Mouse (Mus musculus) megakaryocyte-erythroid progenitor cell, adult 5-6 weeks (primary cell): ENCODE data around the gene Sowahc. TPM values are rescaled to one million over a fixed set of nuclear protein-coding genes. Genes with fewer than 3 reads are reported as not detected.

Source experiments
- ATAC-seq: replicated peaks from 2 replicates; pipeline ENCODE4 v1.8.0; 2016; ENCODE audit warnings: mild to moderate bottlenecking, inconsistent platforms; ENCODE audit not compliant: severe bottlenecking, poor library complexity, low FRiP score, low TSS enrichment
- total RNA-seq, 2 experiments: library from RNA; stranded (forward) in 1 of 2; stranded (reverse) in 1 of 2; fragments of 200-1000, 215-1000 nt in 1 of 2; fragments of >200 nt in 1 of 2; fragmentation: Nextera tagmentation in 1 of 2; gene quantifications; 2 replicates each; pipeline ENCODE4 v1.2.3; 2014 to 2017

Gene Sowahc
- total RNA-seq (2014; fragmentation: Nextera tagmentation) (0.62 TPM in 1 of 2 replicates, not detected in the other), total RNA-seq (2017) (0.15 and 2.1 TPM in 2 replicates)

DNA sequence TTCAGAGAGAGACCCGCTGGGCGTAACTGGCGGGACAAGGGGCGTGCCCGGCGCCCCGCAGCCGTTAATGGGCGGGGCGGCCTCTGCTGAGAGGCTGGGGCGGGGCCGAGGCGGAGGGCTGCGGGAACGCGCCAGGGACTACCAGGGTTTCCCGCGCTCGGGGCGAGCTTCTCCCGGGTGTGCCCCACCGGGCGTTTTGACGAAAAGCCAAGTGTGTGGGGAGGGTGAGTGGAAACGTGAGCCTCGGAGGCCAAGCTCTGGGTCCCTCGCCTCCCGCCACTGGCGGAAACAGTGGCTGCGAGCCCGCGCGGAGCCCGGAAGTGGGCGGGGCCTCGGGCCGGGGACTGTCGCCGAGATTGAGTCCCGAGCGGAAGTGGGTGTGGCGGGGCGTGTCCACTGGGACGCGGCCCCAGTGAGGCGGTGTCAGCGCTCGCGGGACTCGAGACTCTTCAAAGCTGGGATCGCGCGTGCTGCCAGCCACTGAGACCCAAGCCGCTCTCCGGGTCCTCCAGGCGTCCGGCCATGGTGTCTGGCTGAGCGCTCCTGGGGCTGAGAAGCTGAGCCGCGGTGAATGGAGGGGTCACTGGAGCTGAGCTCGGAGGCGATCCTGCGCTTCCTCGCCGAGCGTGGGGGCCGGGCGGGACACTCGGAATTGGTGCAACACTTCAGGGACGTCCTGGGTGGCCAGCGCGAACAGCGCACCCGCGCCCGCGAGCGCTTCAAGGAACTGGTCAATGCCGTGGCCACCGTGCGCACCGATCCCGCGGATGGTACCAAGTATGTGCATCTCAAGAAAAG, at the start of gene Sowahc, which contains the start of gene Sept10:
Gene Sowahc, plus strand, starts transcription at position 481 of the 798 bp plus-strand sequence.
Gene Sept10, minus strand, starts transcription at position 375 of the 798 bp plus-strand sequence.
- ATAC-seq, result peak; percentile 95

DNA sequence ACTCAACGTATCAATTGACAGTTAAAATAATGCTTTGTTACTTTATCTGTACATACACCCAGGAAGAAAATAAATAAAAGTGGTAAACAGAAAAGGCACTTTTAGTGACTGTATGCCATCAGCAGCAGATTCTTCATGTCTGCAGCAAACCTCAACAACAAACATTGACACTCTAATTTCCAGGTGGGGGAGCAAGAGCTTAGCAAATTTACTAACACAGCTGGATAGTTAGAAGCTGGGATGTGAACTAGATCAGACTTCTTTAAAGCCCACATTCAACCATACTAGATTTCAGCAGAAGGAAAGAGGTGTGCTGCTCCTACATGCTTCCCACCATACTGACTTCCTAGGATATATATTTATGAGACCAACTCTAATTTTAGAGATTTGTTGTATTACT, 49.2 kb upstream of the Sowahc start:
- no peak for ATAC-seq

DNA sequence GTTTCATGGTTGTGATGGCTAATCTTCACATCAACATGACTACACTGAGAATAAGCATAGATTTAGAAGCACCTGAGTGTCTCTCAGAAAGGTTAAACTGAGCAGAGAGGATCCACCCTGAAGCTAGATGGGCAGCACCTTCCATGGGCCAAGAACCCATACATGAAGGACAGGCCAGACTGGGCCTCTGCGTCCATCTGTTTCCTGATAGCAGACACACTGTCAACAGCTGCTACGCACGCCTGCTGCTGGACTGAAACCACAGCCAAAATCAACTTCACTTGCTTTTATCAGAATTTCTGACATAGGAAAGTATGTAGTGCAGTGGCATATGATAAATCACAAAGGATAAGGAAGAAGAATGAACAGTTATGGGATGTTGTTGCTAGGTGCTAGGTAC, 42.1 kb upstream of the Sowahc start:
- no peak for ATAC-seq

DNA sequence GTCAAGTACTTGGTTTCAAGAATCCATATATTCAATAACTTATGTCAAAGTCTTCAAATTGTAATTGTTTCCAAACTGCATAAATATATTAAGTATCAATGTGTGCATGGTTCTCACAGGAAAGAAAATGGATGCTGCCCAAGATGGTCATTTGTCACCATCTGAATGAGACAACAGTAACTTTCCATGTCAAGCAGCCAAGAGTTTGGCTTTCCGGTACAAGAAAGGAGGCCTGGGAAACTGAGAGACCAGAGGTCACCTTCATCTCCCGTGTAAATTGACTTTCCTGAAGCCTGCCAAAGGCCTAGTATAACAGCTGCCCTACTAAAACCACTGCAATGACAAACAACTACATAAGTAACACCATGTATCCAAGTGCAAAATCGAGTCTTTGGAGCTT, 39.4 kb upstream of the Sowahc start:
- ATAC-seq, result no peak

DNA sequence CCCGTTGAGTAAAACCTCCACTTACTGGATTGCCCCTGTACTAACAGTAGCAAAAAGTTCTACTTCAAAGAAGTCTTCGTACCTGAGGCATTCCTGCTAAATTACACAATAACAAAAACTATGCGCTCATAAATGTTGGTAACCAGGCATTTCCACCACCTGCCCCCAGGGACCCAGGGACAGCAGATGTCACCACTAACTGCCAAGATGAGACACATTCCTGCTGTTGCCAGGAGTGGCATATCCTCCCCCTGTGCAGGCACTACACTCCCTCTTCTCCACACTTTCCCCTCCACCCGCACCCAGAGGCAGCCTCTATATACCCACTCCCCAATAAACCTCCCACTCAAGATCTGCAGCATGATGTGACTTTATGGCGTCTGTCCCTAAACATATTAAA, 26.9 kb upstream of the Sowahc start:
- ATAC-seq, result no peak

DNA sequence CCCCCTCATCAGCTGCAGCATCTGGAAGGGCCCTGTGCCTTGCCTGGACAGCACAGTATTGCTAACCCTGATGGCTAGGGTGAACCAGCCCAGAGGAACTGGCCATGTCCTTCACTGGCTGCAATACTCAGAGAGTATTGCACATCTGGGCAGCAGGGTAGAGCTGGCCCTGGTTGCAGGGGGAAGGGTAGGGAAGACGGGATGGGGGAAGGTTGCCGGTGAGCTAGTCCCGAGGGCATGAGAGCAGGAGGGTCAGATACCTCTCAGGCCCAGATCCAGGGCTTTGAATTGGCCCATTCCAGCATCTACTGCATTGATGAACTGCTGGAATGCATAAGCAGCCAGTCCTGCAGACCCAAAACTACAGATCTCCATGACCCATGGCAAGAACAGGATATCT, 25.0 kb upstream of the Sowahc start:
- ATAC-seq, result no peak

DNA sequence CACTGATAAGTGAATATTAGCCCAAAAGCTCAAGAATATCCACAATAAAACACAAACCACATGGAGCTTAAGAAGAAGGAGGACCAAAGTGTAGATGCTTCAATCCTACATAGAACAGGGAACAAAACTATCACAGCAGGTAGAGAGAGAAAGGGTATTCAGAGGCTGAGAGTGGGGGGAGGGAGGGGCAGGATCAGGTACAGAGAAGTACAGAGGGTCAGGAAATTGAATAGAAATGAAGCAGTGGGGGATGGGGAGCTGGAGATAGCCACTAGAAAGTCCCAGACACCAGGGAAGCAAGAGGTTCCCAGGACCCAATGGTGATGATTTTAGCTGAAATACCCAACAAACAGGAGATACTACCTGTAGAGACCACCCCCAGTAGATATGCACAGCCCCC, 21.7 kb upstream of the Sowahc start:
- no peak for ATAC-seq

DNA sequence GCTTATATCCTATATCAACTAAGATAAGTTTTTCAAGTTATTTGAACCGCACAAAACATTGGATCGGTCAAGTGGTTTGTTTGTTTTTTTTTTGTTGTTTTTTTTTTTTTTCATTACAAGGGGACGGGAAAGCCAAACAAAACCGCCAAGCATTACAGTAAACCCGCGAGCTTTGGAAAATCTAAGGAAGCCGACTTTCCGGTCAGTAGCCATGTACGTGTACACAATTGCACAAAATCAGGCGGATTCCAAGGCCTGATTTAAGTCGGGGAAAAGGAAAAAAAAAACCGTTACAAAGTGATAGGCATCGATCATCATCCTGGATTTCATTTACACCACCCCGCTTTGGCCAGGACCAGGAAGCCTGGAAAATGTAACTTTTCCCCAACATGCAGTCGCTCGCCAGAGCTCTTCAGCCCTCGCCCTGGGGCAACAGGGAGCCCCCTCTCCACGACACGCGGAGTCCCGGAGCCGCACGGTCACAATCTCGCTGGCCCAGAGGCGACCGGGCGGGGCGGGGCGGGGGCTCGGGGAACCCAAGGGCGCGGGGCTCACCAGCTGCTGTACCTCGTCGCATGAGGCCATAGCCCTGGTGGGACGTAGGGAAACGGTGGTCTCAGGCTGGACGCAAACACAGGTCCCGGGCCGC, 805 bp upstream of the Sowahc start:
- no peak for ATAC-seq

DNA sequence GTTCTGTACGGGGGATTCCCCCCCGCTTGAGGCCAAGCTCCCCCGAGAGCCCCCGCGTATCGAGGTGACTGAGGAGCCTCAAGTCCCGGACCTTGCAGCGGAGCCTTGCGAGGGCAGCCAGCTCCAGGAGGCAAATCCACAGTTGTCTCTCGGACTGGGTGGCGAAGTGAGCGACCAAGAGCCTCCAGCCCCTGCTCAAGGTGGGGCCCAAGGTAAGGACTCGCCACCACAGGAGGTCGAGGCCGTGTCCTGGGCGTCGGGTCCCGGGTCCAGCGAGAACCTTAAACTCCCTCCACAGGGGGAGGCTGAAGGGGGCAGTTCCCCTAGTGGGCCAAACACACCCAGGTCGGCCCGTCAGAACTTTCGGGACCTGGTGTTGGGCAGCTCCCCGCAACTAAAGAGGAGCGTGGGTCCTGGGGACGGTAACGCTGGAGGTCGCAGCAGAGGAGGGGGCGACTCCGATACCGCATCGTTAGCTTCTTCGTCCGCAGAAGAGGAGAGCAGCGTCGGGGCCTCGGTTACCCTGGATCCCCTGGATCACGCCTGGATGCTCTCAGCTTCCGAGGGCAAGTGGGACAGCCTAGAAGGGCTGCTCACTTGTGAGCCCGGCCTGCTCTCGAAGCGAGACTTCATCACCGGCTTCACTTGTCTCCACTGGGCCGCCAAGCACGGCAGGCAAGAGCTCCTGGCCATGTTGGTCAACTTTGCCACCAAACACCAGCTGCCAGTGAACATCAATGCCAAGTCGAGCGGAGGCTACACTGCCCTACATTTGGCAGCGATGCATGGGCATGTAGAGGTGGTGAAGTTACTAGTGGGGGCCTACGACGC, 733 bp downstream of the Sowahc start:
- ATAC-seq, result 0 out of 2 replicates have a peak, but pooled peaks have one; percentile 12

DNA sequence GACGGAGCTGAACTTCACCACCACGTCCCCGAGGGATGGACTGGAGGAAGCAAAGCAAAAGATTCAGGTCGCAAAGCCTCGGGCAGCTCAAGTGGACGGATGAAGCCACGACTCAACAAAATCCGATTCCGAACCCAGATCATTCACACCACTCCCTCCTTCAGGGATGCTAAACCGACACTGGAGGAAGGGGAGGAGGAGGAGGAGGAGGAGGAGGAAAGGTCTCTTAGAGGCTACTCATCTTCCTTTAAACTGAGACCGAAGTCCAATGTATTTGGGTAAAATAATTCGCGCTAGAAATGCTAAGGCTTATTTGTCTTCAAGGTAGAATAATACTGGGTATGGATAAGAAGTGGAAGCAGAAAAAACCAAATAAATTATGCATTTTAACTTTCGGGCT, 1.5 kb downstream of the Sowahc start:
- no peak for ATAC-seq

DNA sequence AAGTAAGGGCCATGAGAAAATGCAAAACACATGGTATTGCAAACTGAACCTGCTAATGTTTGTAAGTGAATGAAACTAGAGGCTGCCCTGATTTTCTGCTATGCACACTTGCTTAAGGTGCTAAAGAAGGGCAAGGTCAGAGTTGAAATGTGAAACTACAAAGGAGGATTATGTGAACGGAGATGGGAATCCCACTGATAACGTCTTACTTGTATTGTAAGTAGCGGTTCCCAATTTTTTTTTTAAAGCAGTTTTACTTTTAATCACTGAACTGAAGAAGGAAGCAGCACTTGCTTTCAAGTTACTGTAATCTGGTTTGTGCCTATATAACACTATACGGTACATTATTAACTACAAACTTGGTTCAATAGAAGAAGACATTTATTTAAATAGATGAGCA, 2.1 kb downstream of the Sowahc start:
- ATAC-seq, result no peak

DNA sequence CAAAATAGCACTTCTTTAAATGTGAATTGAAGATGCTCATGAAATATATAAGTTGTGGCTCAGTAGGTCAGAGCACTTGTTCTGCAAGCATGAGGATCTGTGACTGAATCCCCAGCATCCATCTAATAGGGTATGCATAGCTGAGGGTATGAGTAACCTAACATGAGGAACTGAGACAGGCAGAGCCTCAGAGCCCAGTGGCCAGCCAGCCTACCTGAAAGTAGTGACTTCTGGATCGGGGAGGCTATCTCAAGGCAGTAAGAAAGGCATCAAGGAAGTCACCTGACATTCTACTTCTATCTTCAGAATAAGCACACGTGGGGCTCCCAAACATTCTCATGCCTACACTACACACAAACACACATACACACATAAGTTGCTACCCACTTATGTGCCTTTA, 3.4 kb downstream of the Sowahc start:
- no peak for ATAC-seq

DNA sequence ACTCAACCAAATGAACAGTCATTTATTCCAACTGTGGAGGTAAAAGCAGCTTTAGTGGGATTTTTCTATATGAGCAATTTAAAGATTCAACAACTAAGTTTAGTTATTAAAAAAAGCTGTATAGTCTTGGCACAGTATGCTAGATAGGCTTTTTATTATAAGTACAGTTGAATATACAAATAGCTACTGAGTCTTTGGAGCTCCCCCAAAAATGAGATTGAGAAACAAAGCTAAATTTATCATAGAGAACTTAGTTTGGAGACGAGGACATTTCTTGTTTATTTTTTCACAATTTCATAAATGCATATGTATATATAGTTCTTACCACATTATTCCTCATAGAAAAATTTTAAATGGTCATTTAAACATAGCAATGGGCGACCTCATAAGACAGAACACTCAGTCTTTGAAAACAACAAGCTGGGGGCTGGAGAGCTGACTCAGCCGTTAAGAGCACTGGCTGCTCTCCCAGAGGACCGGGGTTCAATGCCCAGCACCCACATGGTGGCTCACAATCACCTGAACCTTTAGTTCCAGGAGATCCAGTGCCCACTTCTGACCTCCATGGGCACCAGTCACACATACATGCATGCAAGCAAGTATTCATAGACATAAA, 7.6 kb downstream of the Sowahc start:
- ATAC-seq, result no peak

DNA sequence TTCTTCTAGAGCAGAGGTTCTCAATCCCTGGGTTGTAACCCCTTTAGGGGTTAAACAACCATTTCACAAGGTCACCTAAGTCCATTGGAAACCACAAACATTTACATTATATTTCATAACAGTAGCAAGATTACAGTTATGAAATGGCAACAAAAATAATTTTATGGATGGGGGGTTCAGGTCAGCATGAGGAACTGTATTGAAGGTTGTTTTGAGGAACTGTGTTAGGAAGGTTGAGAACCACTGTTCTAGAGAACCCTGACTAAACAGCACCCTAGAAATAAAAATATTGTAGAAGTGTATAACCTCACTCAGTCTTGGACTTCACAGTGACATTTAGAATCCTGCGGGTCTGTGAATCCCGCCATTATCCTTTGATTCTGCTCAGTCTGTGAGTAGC, 13.5 kb downstream of the Sowahc start:
- ATAC-seq, result no peak

DNA sequence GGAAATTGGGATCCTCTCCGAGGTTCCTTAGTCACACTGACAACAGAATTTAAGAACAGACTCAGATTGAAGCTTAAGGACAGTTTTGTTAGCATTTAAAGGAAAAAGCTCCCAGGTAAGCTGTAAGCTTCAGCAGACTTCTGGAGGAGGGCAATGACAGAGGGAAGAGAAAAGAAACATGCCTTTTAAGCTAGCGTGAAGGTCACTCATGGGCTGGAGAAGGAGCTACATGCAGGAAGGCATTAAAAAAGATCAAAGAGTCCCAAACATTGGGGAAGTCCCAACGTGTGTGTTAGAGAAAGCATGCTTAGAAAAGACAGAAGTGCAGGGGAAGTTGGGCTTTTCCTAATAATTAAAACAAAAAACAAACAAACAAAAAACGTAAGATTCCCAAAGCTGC, 14.1 kb downstream of the Sowahc start:
- ATAC-seq, result no peak

DNA sequence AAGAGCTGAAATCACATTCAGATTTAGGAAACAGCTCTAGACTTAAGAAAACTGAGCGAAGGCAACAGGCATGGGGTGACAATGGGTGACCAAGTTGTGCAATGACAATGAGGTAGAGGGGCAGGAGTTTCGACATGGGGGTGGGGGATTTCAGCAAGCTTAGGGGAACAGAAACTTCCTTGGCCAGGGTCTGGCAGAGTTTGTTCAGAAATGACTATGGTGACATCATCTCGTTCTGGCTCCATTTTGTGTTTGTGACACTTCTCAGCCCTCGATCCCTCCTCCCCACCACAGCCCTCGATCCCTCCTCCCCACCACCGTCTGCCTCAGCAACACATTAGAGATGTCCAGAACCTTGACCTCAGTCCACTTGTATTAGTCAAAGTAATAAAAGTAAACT, 14.7 kb downstream of the Sowahc start:
- no peak for ATAC-seq

DNA sequence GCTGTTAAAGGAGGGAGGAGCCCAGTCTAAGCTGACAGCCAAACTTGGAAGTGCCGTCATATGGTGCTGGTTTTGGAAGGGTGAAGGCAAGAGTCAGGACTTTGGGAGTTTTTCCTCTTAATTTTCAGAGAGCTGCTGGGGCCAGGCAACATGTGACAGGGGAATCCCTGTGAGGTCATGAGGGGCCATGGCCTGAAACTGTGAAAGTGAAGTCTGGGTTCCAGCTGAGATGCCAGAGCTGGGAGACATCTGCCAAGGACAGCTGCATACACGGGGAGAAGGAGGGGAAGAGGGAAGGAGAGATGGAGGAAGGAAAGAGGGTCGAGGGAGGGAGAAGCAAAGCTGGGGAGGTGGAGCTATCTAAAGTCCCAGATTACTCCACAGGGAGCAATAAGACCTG, 16.0 kb downstream of the Sowahc start:
- ATAC-seq, result no peak

DNA sequence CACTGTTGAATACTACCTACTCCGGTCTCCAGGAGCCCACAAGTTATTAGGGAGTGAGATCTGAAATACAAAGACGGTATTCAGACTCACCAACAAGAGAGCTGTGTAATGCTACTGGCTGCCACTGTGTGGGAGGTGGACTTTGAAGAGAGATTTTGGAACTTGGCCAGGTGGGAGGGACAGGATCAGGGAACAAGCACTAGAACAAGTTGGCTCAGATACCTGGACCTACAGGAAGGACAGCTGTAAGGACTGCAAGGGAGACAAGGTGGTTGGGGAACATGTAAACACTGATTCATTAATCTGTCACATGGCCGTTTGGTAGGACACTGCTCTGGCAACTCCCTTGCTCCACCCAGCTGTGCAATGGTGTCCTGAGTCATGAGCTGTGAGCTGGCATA, 19.4 kb downstream of the Sowahc start:
- no peak for ATAC-seq

DNA sequence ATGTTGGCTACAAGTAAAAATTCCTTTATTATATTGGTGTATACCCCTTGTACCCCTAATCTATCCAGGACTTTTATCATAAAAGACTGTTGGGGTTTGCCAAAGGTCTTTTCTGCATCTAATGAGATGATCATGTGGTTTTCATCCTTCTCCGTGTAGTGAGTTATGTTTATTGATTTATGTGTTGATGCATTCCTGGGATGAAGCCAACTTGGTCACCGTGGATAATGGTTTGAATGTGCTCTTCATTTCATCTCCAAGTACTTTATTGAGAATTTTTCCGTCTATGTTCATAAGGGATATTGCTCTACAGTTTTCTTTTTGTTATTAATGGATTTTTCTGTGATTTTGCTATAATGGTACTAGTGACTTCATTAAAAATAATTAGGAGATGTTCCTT, 27.8 kb downstream of the Sowahc start:
- no peak for ATAC-seq

DNA sequence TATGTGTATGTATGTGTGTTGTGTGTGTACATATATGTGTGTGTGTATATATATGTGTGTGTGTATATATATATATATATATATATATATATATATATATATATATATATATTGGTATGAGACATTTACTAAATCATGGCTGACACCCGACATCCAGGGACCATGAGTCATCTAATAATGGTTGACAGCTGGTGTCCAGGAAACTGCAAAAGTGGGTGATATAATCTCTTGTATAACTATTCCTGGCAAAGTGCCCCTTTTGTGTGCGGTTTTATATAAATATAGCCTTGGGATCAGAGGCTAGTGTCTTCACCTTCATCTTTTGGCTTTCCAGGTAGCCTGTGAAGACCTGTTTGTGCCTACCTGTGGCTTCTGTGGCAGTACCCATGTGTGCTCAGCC, 28.9 kb downstream of the Sowahc start:
- no peak for ATAC-seq
